Mouse (Mus musculus) C2C12 (cell line): ENCODE results near the gene Cdc42ep1.

ENCODE experiments used
- CEBPB ChIP-seq: IDR thresholded peaks from one replicate; pipeline ENCODE4 v1.6.1; 2011; ENCODE audit warnings: low read depth, mild to moderate bottlenecking, control low read depth, moderate library complexity
- CTCF ChIP-seq: IDR thresholded peaks from one replicate; pipeline ENCODE4 v1.5.1; 2011; ENCODE audit not compliant: control insufficient read depth, insufficient read depth, insufficient read length
- FOSL1 ChIP-seq: IDR thresholded peaks from one replicate; pipeline ENCODE4 v1.8.0; 2011; ENCODE audit warnings: mild to moderate bottlenecking, low read length; ENCODE audit not compliant: poor library complexity, insufficient read depth, severe bottlenecking
- MAX ChIP-seq: IDR thresholded peaks from one replicate; pipeline ENCODE4 v1.6.1; 2011; ENCODE audit warnings: mild to moderate bottlenecking, control low read depth
- MYOG ChIP-seq: IDR thresholded peaks from one replicate; pipeline ENCODE4 v1.6.1; 2011; ENCODE audit not compliant: control insufficient read depth, insufficient read length; ENCODE audit errors: extremely low read depth
- USF1 ChIP-seq: IDR thresholded peaks from one replicate; pipeline ENCODE4 v1.6.1; 2011; ENCODE audit warnings: low read depth, mild to moderate bottlenecking, control low read depth, moderate library complexity

GRCm38 (mm10) chr15:78855303-78855965, 13.0 kb downstream of the Cdc42ep1 start, which contains the start of gene Lgals2:
- no peak for TF ChIP-seq CTCF
- TF ChIP-seq MAX, result peak; percentile 19
- TF ChIP-seq MYOG, result no peak
- TF ChIP-seq CEBPB, result no peak
- TF ChIP-seq FOSL1, result peak; percentile 22
- no peak for TF ChIP-seq USF1
